In the genomic region with DNA sequence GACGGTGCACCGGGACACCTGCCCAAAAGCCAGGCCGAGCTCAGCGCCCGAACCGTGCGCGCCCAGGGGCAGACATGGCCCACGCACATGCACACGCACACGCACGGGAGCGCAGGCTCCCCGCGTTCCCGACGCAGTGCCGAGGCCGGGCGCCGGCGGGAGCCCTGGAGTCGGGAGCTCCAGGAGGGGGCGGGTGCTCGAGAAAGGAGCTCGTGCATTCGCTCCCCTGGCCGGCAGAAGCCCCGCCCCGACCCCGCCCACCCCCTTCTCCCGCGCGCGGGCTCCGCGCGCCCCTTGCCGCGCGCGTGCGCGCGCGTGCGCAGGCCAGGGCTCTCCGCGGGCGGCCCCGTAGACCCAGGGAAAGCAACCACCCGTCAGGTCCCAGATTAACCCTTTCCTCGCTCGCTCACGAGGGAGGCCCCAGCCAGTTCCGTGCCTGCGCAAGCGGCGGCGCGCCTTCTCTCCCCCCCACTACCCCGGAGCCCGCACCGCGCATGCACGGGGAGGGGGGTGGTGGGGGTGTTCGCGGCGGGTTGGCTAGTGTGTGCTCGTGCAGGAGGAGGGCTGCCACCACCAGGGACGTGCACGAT, we compare ENCODE assay signal across 8 mouse cellular contexts. TPM values are rescaled to one million over a fixed set of nuclear protein-coding genes. Genes with fewer than 3 reads are reported as not detected.
DNase-seq lines count a peak whose midpoint lies in the region; ATAC-seq and TF ChIP-seq lines count a peak whose summit lies in the region.

Gene Zbtb14, plus strand, starts transcription at position 540 of the 590 bp plus-strand sequence.

- peak; percentile 92 for ATAC-seq in forebrain, embryonic 15.5 days (replicated peaks)
- peak; percentile 81 for ATAC-seq in neutrophil, adult 5-6 weeks (ENCODE audit: extremely low read depth, insufficient number of reproducible peaks, low FRiP score, poor library complexity, severe bottlenecking)

- H3K4me1 ChIP-seq in ES-E14 (ENCODE audit: control insufficient read depth in 2 of 2, insufficient read depth in 2 of 2, low read length in 2 of 2, poor library complexity in 1 of 2), result peaks cover 0 to 8% of the 10 kb centered on the region in 2 experiments; a peak in 1 of 4 replicates
- peaks cover 15% of the 10 kb centered on the region for H3K4me1 ChIP-seq in forebrain, embryonic 15.5 days
- peaks cover 11% of the 10 kb centered on the region for H3K4me1 ChIP-seq in lung, adult 2 months (ENCODE audit: control insufficient read depth, insufficient read depth, low read length)

- intact Hi-C loops in heart, postnatal 25 days (cut with DNase I), result no loop called here

- H3K9ac ChIP-seq in ES-E14 (ENCODE audit: insufficient read depth, low read depth, low read length, poor library complexity, severe bottlenecking), result peak within 1 kb of the TSS; percentile 90
- peak within 1 kb of the TSS; percentile 89 for H3K9ac ChIP-seq in forebrain, embryonic 15.5 days (replicated peaks)

- H3K4me3 ChIP-seq in ES-E14 (ENCODE audit: insufficient read depth in 1 of 2, low read depth in 1 of 2, low read length in 2 of 2, poor library complexity in 1 of 2, severe bottlenecking in 1 of 2), result peak within 1 kb of the TSS; percentile 88 to 91
- peak within 1 kb of the TSS; percentile 87 for H3K4me3 ChIP-seq in forebrain, embryonic 15.5 days
- peak within 1 kb of the TSS; percentile 98 for H3K4me3 ChIP-seq in lung, adult 2 months (replicated peaks; ENCODE audit: extremely low read depth, low read depth, low read length)

- in situ Hi-C loops in ES-E14 (cut with MboI; ENCODE audit: low sequenced_read_pairs in 2 of 2, unreplicated experiment in 2 of 2), result no loop called here

- WGBS in forebrain, embryonic 15.5 days, result 1% methylated on average over 45 of the region's 72 CpGs
- WGBS in lung, adult 2 months, result under 1% methylated on average over 66 of the region's 72 CpGs

- peak within 1 kb of the TSS; percentile 94 for H3K4me2 ChIP-seq in forebrain, embryonic 15.5 days (replicated peaks)

- DNase-seq in ES-E14 (ENCODE audit: low read depth, low spot score), result peak; percentile 89
- peak; percentile 95 for DNase-seq in cerebellum, adult 11-12 months
- peak; percentile 92 for DNase-seq in heart, postnatal 25 days (ENCODE audit: low spot score)
- DNase-seq in layer of hippocampus, adult 18-20 months (ENCODE audit: low spot score in 2 of 2), result peak; percentile 80 to 91
- peak; percentile 87 for DNase-seq in lung, adult 2 months
- peak; percentile 91 to 93 for DNase-seq in thymus, adult 18-20 months

- peaks cover 7% of the 10 kb centered on the region for H3K36me3 ChIP-seq in ES-E14 (ENCODE audit: control insufficient read depth, insufficient read depth, low read length, poor library complexity, severe bottlenecking)
- peaks cover 10% of the 10 kb centered on the region for H3K36me3 ChIP-seq in forebrain, embryonic 15.5 days

- peak within 1 kb of the TSS; percentile 96 for H3K27ac ChIP-seq in ES-E14 (ENCODE audit: insufficient read depth, low read depth, low read length, poor library complexity, severe bottlenecking)
- H3K27ac ChIP-seq in forebrain, embryonic 15.5 days (replicated peaks), result peak within 1 kb of the TSS; percentile 99

- H3K9me3 ChIP-seq in ES-E14 (ENCODE audit: control insufficient read depth, insufficient read depth, low read depth, low read length), result no peaks in the 10 kb centered on the region
- H3K9me3 ChIP-seq in forebrain, embryonic 15.5 days, result no peaks in the 10 kb centered on the region

- no peak for TF ChIP-seq CTCF in lung, adult 2 months (IDR thresholded peaks at IDR 0.05; ENCODE audit: insufficient read depth, low read length)

- peak; percentile 25; the same call in 1 of the 2 replicates for TF ChIP-seq POLR2A in lung, adult 2 months (IDR thresholded peaks at IDR 0.05; ENCODE audit: borderline replicate concordance, extremely low read depth, low read depth, low read length)

- no peaks in the 10 kb centered on the region for H3K27me3 ChIP-seq in forebrain, embryonic 15.5 days

TF ChIP-seq in ES-E14, 5 proteins besides CTCF, POLR2A, EP300 and RAD21:
- TF ChIP-seq ZNF384 (IDR thresholded peaks at IDR 0.05; ENCODE audit: low read depth, low read length), result no peak
- TF ChIP-seq ZC3H11A (IDR thresholded peaks at IDR 0.05; ENCODE audit: borderline replicate concordance, low read depth, low read length), result no peak
- TF ChIP-seq MAFK (IDR thresholded peaks at IDR 0.05; ENCODE audit: insufficient read depth, low read depth, low read length), result no peak
- TF ChIP-seq HCFC1 (IDR thresholded peaks at IDR 0.05; ENCODE audit: borderline replicate concordance, insufficient read depth, low read length), result peak; percentile 51; the same call in 1 of the 2 replicates
- no peak for TF ChIP-seq CHD2 (IDR thresholded peaks at IDR 0.05; ENCODE audit: low read depth, low read length)
TF ChIP-seq in ES-E14: peak in this region for 1.

RNA-seq across cellular contexts. Expression of gene Zbtb14, which starts in this region (rescaled TPM):
- total RNA-seq in ES-E14 (2012; rRNA removed), result 5.4 and 7.1 TPM in 2 replicates
- polyA plus RNA-seq in forebrain, embryonic 15.5 days (2015; fragmentation: Nextera tagmentation; extraction: Ambion mirVana), result 36.3 and 38.2 TPM in 2 replicates
- total RNA-seq in heart, postnatal 25 days (2021), result 10 to 100 TPM in 1 of 2 experiments, 1 to 10 TPM in 1; 9.5 to 12.6 TPM
- 10 to 100 TPM; 21.3 TPM for total RNA-seq in layer of hippocampus, adult 18-20 months (2021)
- polyA plus RNA-seq in lung, adult 2 months (2012; rRNA removed), result 4.8 and 7.4 TPM in 2 replicates
- 19.8 and 21.7 TPM in 2 replicates for total RNA-seq in neutrophil, adult 5-6 weeks (2017)

Comparison
In these comparisons a context has a peak if more than half of its experiments do, and no peak if none do; other contexts are left out.
1. Peak in every context shown above with its lines: DNase-seq, ATAC-seq, H3K4me3 ChIP-seq and H3K27ac ChIP-seq.